Mouse (Mus musculus) adrenal gland, adult 18-20 months (tissue): ENCODE results near the gene Ston2. TPM values are rescaled to one million over a fixed set of nuclear protein-coding genes. Genes with fewer than 3 reads are reported as not detected.

Experiments used
- DNase-seq, 2 experiments: peaks; one replicate each; pipeline ENCODE4 v3.0.0; 2021 to 2022; ENCODE audit warnings: low spot score in 2 of 2
- long read RNA-seq, 2 experiments: library from polyadenylated mRNA; stranded (forward); transcript quantifications; one replicate each; pipeline ENCODE4 v2.0.0; 2021
- total RNA-seq, 2 experiments: library from RNA; stranded (reverse); gene quantifications; 1 replicate in 1 of 2; 2 replicates in 1 of 2; pipeline ENCODE4 v1.2.3; 2021

The Ston2 gene
- total RNA-seq, result 1 to 10 TPM; 3.7 to 8.3 TPM
- long read RNA-seq, experiment 1, result 0 reads
- long read RNA-seq, experiment 2, partial matches to known transcripts, result 0 of 1 reads
- long read RNA-seq, experiment 2, other reads (novel, unspliced or antisense), result 1 of 1 reads

DNA sequence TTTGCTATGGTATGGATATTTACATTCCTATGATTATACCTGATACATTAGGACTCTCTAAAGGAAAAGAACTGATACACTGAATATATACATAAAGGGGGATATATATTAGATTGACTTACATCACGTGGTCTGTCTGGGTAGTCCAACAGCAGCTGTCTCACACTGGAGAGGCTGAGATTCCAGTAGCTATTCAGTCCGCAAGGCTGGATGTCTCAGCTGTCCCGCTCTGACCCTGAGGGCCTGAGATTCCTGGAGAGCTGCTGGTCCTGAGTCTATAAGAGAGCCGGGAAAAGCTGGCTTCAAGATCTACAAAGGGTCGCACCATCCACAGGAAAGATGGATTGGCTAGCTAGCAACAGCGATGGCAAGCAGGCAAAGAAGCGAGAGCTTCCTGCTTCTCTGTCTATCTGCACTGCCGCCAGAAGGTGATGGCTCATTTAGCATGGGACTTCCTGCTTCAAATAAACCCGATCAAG is at the start of gene Ston2:
Gene Ston2, minus strand, starts transcription at position 429 of the 479 bp plus-strand sequence.
- DNase-seq, result no peak

- peak; percentile 31 to 56 for DNase-seq
Measured at GRCm38 (mm10) chr12:91837401-91838065, 49.3 kb upstream of the Ston2 start.

- no peak for DNase-seq
Measured at GRCm38 (mm10) chr12:91833939-91834333, 45.7 kb upstream of the Ston2 start.

GRCm38 (mm10) chr12:91833237-91833938 is 45.2 kb upstream of the Ston2 start:
- DNase-seq, result no peak

GRCm38 (mm10) chr12:91831410-91831809 is 43.2 kb upstream of the Ston2 start:
- DNase-seq, result no peak

- DNase-seq, result no peak
Measured at GRCm38 (mm10) chr12:91820461-91820860, 32.3 kb upstream of the Ston2 start.

GRCm38 (mm10) chr12:91818726-91819125 is 30.5 kb upstream of the Ston2 start:
- no peak for DNase-seq

- DNase-seq, result peak; percentile 47 to 49
Measured at GRCm38 (mm10) chr12:91815990-91816389, 27.8 kb upstream of the Ston2 start.

- no peak for DNase-seq
Measured at GRCm38 (mm10) chr12:91815552-91815951, 27.4 kb upstream of the Ston2 start.

DNA sequence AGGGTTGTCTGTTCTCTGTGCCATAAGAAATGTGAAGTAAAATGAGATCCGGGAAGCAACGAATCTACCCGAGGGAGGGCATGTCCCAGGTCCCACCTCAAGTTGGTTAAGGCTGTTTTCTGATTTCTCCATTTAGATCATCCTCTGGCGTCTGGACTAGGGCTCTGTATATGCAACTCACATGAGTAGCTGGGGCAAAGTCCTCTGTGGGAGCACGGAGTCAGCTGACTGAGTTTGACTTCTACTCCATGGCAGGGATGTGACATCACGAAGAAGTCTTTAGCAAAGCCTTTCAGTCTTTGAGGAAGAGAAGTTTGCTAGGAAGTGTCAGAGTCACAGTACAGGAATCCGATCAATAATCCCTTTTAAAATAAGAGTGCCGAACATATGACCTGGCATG is 20.7 kb upstream of the Ston2 start:
- DNase-seq, result no peak

GRCm38 (mm10) chr12:91807761-91808160 is 19.6 kb upstream of the Ston2 start:
- DNase-seq, result no peak

DNA sequence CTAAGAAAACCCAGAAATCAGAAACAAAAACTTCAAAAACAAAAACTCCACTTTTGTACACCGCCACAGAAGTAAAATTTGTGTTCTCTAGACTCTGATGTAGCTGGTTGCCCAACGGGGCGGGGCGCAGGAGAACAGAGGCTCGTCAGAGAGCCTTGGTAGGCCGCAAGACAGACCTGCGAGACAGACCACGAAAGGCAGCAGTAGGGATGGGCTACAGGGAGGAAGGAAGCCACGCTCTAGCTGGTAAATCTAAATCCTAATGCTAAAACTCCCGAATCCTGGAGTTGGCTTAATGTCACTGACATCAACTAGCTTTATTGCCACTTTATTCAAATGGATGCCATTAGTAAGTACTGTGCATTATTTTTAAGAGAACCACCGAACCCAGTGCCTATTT is 18.9 kb upstream of the Ston2 start:
- no peak for DNase-seq

- no peak for DNase-seq
Measured at GRCm38 (mm10) chr12:91804262-91804661, 16.1 kb upstream of the Ston2 start.

DNA sequence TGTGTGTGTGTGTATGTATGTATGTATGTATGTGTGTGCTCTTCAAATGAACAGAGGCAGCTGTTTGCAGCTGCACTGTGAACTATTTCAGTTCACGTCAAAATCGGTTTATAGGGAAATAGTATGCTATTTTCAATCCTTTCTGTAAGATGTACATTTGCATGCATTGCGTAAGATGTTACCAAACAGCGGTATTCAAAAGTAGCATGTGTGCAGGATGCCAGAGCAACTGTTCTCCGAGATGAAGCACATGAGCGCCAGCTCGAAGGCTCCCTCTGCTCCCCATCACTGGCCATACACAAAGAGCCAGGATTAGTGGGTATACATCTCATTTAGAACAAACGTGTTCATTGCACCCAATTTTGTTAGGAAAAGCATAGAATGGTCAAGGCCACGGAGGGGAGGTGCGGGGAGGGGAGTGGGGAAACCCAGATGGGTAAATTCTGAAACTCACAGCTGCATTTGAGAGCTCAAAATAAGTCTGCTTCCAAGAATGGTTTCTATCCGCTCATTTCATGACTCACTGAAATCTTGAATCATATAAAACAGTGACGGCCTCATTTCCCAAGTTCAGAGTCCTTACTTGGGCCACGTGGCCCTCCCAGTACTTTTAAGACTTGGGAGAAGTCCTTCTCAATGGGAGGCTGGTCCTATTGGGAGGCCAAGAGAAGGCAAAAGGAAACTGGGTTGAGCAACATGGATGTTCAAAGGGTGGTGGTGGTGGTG is 15.2 kb upstream of the Ston2 start:
- DNase-seq, result no peak

DNA sequence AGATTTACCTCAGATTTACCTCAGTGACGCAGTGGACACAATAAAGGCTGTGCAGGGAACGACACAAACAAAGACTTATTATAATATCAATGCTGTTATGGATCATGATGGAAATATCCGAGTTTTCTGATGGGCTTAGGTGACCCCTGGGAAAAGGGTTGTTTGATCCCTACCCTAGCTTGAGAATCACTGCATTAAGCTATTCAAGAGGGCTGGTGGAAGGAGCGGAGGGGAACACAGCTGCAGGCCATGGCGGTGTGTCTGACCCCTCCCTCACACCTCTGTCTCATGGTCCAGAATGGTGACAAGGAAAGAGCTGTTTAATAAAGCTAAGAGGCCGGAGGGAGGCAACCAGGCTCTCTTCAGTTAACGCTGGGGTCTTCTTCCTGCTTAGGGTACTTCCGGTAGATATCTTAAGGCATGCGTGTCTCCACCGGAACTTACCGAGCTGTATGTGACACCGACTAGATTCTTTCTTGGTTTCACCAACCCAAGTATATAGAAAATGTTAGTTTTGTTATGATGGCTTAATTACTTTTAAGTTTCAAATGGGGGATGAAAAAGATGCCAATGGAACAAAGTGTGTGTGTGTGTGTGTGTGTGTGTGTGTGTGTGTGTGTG is 14.5 kb upstream of the Ston2 start:
- DNase-seq, result no peak

- DNase-seq, result no peak
Measured at GRCm38 (mm10) chr12:91800861-91801385, 12.7 kb upstream of the Ston2 start.

DNA sequence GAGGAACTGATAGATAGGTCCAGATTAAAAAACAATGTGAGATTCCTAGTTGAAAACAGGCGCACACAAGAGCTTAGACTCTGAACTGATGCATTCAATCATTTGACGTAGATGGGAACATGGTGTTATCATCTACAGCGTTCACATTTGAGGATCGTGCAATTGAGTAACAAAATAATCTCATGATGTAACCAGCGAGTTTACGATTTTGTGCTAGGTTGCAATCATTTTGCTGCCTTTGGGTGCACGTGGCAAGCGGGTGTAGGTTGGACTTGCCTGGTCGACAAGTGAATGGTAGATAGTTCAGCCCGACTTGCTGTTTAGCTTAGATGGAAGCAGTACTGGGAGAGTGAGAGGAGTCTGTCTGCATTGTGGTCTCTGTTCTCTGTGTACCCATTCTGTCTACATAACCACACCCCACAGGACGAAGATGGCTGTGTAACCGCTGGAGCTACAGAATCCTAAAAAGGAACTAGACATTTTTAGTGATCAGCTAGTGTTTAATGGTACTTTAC is 11.7 kb upstream of the Ston2 start:
- DNase-seq, result no peak

DNA sequence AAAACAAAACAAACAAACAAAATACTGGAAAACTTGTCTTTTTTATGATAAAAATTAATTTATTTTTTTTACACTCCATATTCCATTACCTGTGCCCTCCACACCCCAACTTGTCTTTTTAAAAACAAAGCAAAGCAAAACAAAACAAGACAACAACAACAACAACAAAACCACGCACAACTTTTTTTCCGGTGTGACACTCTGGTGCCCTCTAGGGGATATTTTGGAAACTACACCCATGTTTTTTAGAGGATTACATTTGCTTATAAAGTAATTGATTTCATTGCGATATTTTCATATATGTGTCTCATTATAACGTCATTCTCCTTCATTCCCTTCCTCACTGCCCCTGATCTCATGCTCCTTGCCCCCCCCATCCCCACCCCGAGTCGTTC is 11.2 kb upstream of the Ston2 start:
- no peak for DNase-seq

GRCm38 (mm10) chr12:91798720-91799378 is 10.7 kb upstream of the Ston2 start:
- no peak for DNase-seq

DNA sequence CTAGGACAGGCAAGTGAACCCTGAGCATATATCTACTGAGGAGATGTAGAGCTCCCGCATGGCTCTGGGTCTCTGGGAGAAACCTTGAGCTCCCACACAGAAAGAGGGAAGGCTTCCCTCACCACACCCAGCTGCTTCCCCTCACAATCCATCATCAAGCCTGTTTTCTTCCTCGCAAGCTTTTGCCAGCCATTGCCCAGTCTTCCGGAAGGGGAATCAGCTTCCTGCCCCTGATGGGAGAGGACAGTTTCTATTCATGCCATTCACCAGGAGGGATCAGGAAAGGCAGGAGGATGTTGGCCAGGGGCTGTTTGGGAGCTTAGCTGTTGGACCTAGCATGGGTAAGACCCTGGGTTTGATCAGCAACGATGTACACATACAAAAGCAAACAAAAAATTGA is 8.6 kb upstream of the Ston2 start:
- DNase-seq, result no peak
